Mouse (Mus musculus): Measurements from ENCODE around the gene Taf4.

GRCm38 (mm10) chr2:179865097-179865496, 111.3 kb downstream of the Taf4 start:
- no peak for TF ChIP-seq CEBPB (IDR thresholded peaks at IDR 0.05; ENCODE audit: insufficient read depth, poor library complexity, severe bottlenecking)
- TF ChIP-seq POLR2A (IDR thresholded peaks at IDR 0.05; ENCODE audit: insufficient read length, low read depth) = no peak
